Comparison of ENCODE assay signal across 7 mouse cellular contexts in the genomic region with DNA sequence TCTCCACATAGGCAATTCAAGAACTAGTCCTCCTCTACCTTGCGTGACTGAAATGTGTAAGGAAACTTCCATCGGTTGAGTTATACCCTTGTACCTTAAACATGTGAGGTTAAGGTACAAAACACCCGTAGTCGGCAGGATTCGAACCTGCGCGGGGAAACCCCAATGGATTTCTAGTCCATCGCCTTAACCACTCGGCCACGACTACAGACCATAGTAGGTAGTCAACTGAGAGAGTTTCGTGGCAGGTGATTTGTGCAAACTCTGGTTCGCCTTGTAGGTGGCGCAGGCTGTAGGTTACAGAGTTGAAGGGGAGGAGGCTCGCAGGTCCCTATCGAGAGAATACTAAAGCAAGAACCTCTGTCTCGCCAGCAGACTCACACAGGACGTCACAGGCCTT. TPM values are rescaled to one million over a fixed set of nuclear protein-coding genes. Genes with fewer than 3 reads are reported as not detected.
DNase-seq lines count a peak whose midpoint lies in the region; ATAC-seq and TF ChIP-seq lines count a peak whose summit lies in the region.

No protein-coding gene starts in this region.

- no peak overlapping the region for H3K27ac ChIP-seq in heart, postnatal 0 days (ENCODE audit: low read depth)
- no peak overlapping the region for H3K27ac ChIP-seq in limb, embryonic 15.5 days

- no peaks in the 10 kb centered on the region for H3K4me1 ChIP-seq in heart, postnatal 0 days (ENCODE audit: control insufficient read depth, insufficient read depth)
- peaks cover 5% of the 10 kb centered on the region for H3K4me1 ChIP-seq in limb, embryonic 15.5 days

- DNase-seq in urinary bladder, adult 2 months (ENCODE audit: low spot score): peak; percentile 23
- DNase-seq in urinary bladder, postnatal 25 days (ENCODE audit: low spot score): no peak
- peak; percentile 86 for DNase-seq in embryo, embryonic 10 days (ENCODE audit: low spot score)
- no peak for DNase-seq in heart, postnatal 0 days (ENCODE audit: low spot score)
- DNase-seq in neural tube, embryonic 10.5 days (ENCODE audit: extremely low spot score, low spot score): peak; percentile 84
- DNase-seq in thymus, postnatal 14 days: peak; percentile 91

- no peaks in the 10 kb centered on the region for H3K9me3 ChIP-seq in heart, postnatal 0 days (replicated peaks; ENCODE audit: control insufficient read depth, low read length)
- no peaks in the 10 kb centered on the region for H3K9me3 ChIP-seq in limb, embryonic 15.5 days

- WGBS in heart, postnatal 0 days: 12% methylated on average over 17 of the region's 17 CpGs
- 9% methylated on average over 17 of the region's 17 CpGs for WGBS in limb, embryonic 15.5 days

- no peaks in the 10 kb centered on the region for H3K36me3 ChIP-seq in heart, postnatal 0 days (replicated peaks; ENCODE audit: control insufficient read depth, insufficient read depth, low read length)
- H3K36me3 ChIP-seq in limb, embryonic 15.5 days: no peaks in the 10 kb centered on the region

- no peak for TF ChIP-seq CTCF in heart, postnatal 0 days (IDR thresholded peaks at IDR 0.05; ENCODE audit: low read depth)

- peak overlapping the region; percentile 15; the same call in 1 of the 2 replicates for H3K4me2 ChIP-seq in heart, postnatal 0 days (ENCODE audit: low read depth, low read length)
- H3K4me2 ChIP-seq in limb, embryonic 15.5 days: peak overlapping the region; percentile 26; the same call in 1 of the 2 replicates

- H3K27me3 ChIP-seq in heart, postnatal 0 days (ENCODE audit: control insufficient read depth, insufficient read depth, low read length): no peaks in the 10 kb centered on the region
- H3K27me3 ChIP-seq in limb, embryonic 15.5 days: no peaks in the 10 kb centered on the region

- ATAC-seq in heart, postnatal 0 days (ENCODE audit: insufficient read depth, low read depth): no peak
- no peak for ATAC-seq in limb, embryonic 15.5 days (ENCODE audit: insufficient number of reproducible peaks, low FRiP score, low TSS enrichment, low read depth)

- TF ChIP-seq EP300 in heart, postnatal 0 days (IDR thresholded peaks at IDR 0.05; ENCODE audit: low read depth): no peak

- no peak overlapping the region for H3K4me3 ChIP-seq in heart, postnatal 0 days (ENCODE audit: low read depth, low read length)
- peak overlapping the region; percentile 25; the same call in 1 of the 2 replicates for H3K4me3 ChIP-seq in limb, embryonic 15.5 days

- no peak overlapping the region for H3K9ac ChIP-seq in heart, postnatal 0 days (replicated peaks; ENCODE audit: low read depth, low read length)
- H3K9ac ChIP-seq in limb, embryonic 15.5 days: no peak overlapping the region

RNA-seq across cellular contexts. Expression of a gene that starts 7.9 kb away (rescaled TPM):
- 1.7 TPM in 2 replicates for polyA plus RNA-seq in urinary bladder, adult 2 months (2012; rRNA removed)
- 1.1 and 1.7 TPM in 2 replicates for total RNA-seq in heart, postnatal 0 days (2014; rRNA removed; ENCODE audit: low replicate concordance)
- 2.1 and 2.6 TPM in 2 replicates for polyA plus RNA-seq in heart, postnatal 0 days (2015; fragmentation: Nextera tagmentation; extraction: Ambion mirVana)
- 7.8 and 8.8 TPM in 2 replicates for polyA plus RNA-seq in limb, embryonic 15.5 days (2015; fragmentation: Nextera tagmentation; extraction: Ambion mirVana)

RNA-seq across cellular contexts. Expression of a gene that starts 44.0 kb away (rescaled TPM):
- not detected in 2 replicates for polyA plus RNA-seq in urinary bladder, adult 2 months (2012; rRNA removed)
- total RNA-seq in heart, postnatal 0 days (2014; rRNA removed; ENCODE audit: low replicate concordance): not detected in 2 replicates
- not detected in 2 replicates for polyA plus RNA-seq in heart, postnatal 0 days (2015; fragmentation: Nextera tagmentation; extraction: Ambion mirVana)
- polyA plus RNA-seq in limb, embryonic 15.5 days (2015; fragmentation: Nextera tagmentation; extraction: Ambion mirVana): 0.15 and 0.20 TPM in 2 replicates

Comparison
In these comparisons a context has a peak if more than half of its experiments do, and no peak if none do; other contexts are left out.
1. DNase-seq: peak in urinary bladder, adult 2 months (single experiment), embryo, embryonic 10 days (single experiment), neural tube, embryonic 10.5 days (single experiment) and thymus, postnatal 14 days (single experiment); none in urinary bladder, postnatal 25 days (single experiment) and heart, postnatal 0 days (single experiment).